In the genomic region with DNA sequence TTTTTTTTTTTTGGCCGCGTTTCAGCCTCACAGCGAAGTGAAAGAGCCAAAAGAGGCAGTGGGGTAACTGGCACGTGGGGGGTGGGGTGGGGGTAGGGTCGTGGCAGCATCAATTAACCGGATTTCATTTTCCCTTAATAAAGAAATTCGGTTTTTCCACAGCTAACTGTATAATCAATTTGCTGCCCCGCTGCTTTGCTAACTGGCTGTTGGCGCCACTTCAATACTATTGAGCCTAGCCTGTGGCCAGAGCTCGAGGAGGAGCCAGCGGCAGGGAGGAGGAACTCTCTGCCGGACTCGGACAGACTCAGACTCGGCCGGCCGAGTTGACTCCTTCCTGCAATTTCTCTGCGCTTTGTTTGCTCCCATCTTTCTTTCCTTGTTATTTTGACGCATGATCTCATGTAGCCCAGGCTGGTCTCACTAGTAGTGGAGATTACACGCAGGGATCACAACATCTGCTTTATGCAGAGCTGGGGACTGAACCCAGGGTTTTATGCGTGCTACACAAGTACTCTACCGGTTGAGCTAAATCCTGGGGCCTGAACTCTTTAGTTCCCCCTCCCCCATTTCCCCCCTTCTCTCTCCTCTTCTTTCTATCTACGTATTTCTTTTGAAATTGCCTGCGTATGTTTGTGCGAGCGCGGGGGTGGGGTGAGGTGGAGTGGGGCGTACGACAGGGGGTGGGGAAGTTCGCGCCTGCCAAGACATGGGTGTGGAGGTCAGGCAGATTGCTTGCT, we compare ENCODE assay signal across 8 mouse cellular contexts.
DNase-seq lines count a peak whose midpoint lies in the region; ATAC-seq and TF ChIP-seq lines count a peak whose summit lies in the region.

No protein-coding gene starts in this region.

- peak overlapping the region; percentile 80 for H3K4me2 ChIP-seq in heart, embryonic 13.5 days
- peak overlapping the region; percentile 67 for H3K4me2 ChIP-seq in kidney, embryonic 16.5 days (replicated peaks; ENCODE audit: low read depth, low read length)
- peak overlapping the region; percentile 74 for H3K4me2 ChIP-seq in liver, embryonic 13.5 days
- peak overlapping the region; percentile 61 for H3K4me2 ChIP-seq in stomach, embryonic 15.5 days

- no peaks in the 10 kb centered on the region for H3K9me3 ChIP-seq in heart, embryonic 13.5 days
- H3K9me3 ChIP-seq in kidney, embryonic 16.5 days (ENCODE audit: low read length) = no peaks in the 10 kb centered on the region
- no peaks in the 10 kb centered on the region for H3K9me3 ChIP-seq in liver, embryonic 13.5 days (replicated peaks)
- no peaks in the 10 kb centered on the region for H3K9me3 ChIP-seq in stomach, embryonic 15.5 days

- peak; percentile 90 for DNase-seq in CD4-positive, CD25-positive, alpha-beta regulatory T cell, adult 2 months (ENCODE audit: low read depth, low spot score)
- peak; percentile 13 for DNase-seq in liver, embryonic 13.5 days
- peak; percentile 45 to 61 for DNase-seq in natural killer cell, adult 2 months (ENCODE audit: low spot score in 2 of 2)

- no peaks in the 10 kb centered on the region for H3K27me3 ChIP-seq in heart, embryonic 13.5 days (replicated peaks)
- no peaks in the 10 kb centered on the region for H3K27me3 ChIP-seq in kidney, embryonic 16.5 days (ENCODE audit: insufficient read depth, low read length)
- H3K27me3 ChIP-seq in liver, embryonic 13.5 days = no peaks in the 10 kb centered on the region
- no peaks in the 10 kb centered on the region for H3K27me3 ChIP-seq in stomach, embryonic 15.5 days (replicated peaks)

- TF ChIP-seq CTCF in bone marrow, adult 2 months (IDR thresholded peaks at IDR 0.05; ENCODE audit: control insufficient read depth, insufficient read depth, low read length) = no peak

- peak; percentile 80 for ATAC-seq in erythroid progenitor cell, adult 5-6 weeks (replicated peaks; ENCODE audit: low FRiP score, poor library complexity, severe bottlenecking)
- no peak for ATAC-seq in heart, embryonic 13.5 days (ENCODE audit: extremely low read depth, insufficient number of reproducible peaks, low FRiP score, low TSS enrichment)
- ATAC-seq in kidney, embryonic 16.5 days (ENCODE audit: low FRiP score, low TSS enrichment) = peak; percentile 89
- ATAC-seq in liver, embryonic 13.5 days (ENCODE audit: low read depth) = peak; percentile 77
- peak; percentile 74 for ATAC-seq in stomach, embryonic 15.5 days (ENCODE audit: insufficient read depth, low FRiP score, low read depth)

- no peaks in the 10 kb centered on the region for H3K36me3 ChIP-seq in heart, embryonic 13.5 days
- no peaks in the 10 kb centered on the region for H3K36me3 ChIP-seq in kidney, embryonic 16.5 days (ENCODE audit: insufficient read depth, low read length)
- H3K36me3 ChIP-seq in liver, embryonic 13.5 days = no peaks in the 10 kb centered on the region
- H3K36me3 ChIP-seq in stomach, embryonic 15.5 days = no peaks in the 10 kb centered on the region

- H3K4me3 ChIP-seq in bone marrow, adult 2 months (replicated peaks; ENCODE audit: control insufficient read depth, low read depth, low read length) = peak overlapping the region; percentile 67
- H3K4me3 ChIP-seq in heart, embryonic 13.5 days = peak overlapping the region; percentile 58
- H3K4me3 ChIP-seq in kidney, embryonic 16.5 days (ENCODE audit: low read length) = peak overlapping the region; percentile 48
- peak overlapping the region; percentile 53 for H3K4me3 ChIP-seq in liver, embryonic 13.5 days (replicated peaks)
- H3K4me3 ChIP-seq in stomach, embryonic 15.5 days (replicated peaks) = peak overlapping the region; percentile 43

- peak overlapping the region; percentile 46 for H3K27ac ChIP-seq in bone marrow, adult 2 months (ENCODE audit: control insufficient read depth, insufficient read depth, low read depth, low read length, poor library complexity)
- H3K27ac ChIP-seq in heart, embryonic 13.5 days (replicated peaks) = peak overlapping the region; percentile 50
- H3K27ac ChIP-seq in kidney, embryonic 16.5 days (ENCODE audit: low read length) = peak overlapping the region; percentile 68; the same call in 1 of the 2 replicates
- peak overlapping the region; percentile 13; the same call in 1 of the 2 replicates for H3K27ac ChIP-seq in liver, embryonic 13.5 days
- peak overlapping the region; percentile 72 for H3K27ac ChIP-seq in stomach, embryonic 15.5 days

- peaks cover 2% of the 10 kb centered on the region for H3K4me1 ChIP-seq in bone marrow, adult 2 months (ENCODE audit: control insufficient read depth, insufficient read depth, low read length)
- peaks cover 21% of the 10 kb centered on the region for H3K4me1 ChIP-seq in heart, embryonic 13.5 days
- peaks cover 10% of the 10 kb centered on the region; the same call in 1 of the 2 replicates for H3K4me1 ChIP-seq in kidney, embryonic 16.5 days (ENCODE audit: insufficient read depth, low read length)
- peaks cover 19% of the 10 kb centered on the region for H3K4me1 ChIP-seq in liver, embryonic 13.5 days (replicated peaks)
- H3K4me1 ChIP-seq in stomach, embryonic 15.5 days = peaks cover 3% of the 10 kb centered on the region; the same call in 1 of the 2 replicates

- under 1% methylated on average over 30 of the region's 30 CpGs for WGBS in bone marrow, adult 2 months
- 8% methylated on average over 30 of the region's 30 CpGs for WGBS in heart, embryonic 13.5 days
- 10% methylated on average over 28 of the region's 30 CpGs for WGBS in kidney, embryonic 16.5 days
- WGBS in liver, embryonic 13.5 days (ENCODE audit: insufficient replicate concordance) = 2% methylated on average over 30 of the region's 30 CpGs
- WGBS in stomach, embryonic 15.5 days = 4% methylated on average over 30 of the region's 30 CpGs

- no peak for TF ChIP-seq POLR2A in bone marrow, adult 2 months (IDR thresholded peaks at IDR 0.05; ENCODE audit: borderline replicate concordance, control insufficient read depth, low read depth, low read length)

- H3K9ac ChIP-seq in heart, embryonic 13.5 days = peak overlapping the region; percentile 80
- peak overlapping the region; percentile 72 for H3K9ac ChIP-seq in kidney, embryonic 16.5 days (replicated peaks; ENCODE audit: low read length)
- H3K9ac ChIP-seq in liver, embryonic 13.5 days = peak overlapping the region; percentile 62
- no peak overlapping the region; the same call in 1 of the 2 replicates for H3K9ac ChIP-seq in stomach, embryonic 15.5 days

Comparison
In these comparisons a context has a peak if more than half of its experiments do, and no peak if none do; other contexts are left out.
1. DNase-seq: peak in every context shown above with its lines; median percentile 90 in CD4-positive, CD25-positive, alpha-beta regulatory T cell, adult 2 months; 53 in natural killer cell, adult 2 months; 13 in liver, embryonic 13.5 days.
2. H3K27ac ChIP-seq: peak in every context shown above with its lines; median percentile 72 in stomach, embryonic 15.5 days; 68 in kidney, embryonic 16.5 days; 50 in heart, embryonic 13.5 days; 46 in bone marrow, adult 2 months; 13 in liver, embryonic 13.5 days.